Mouse (Mus musculus): ENCODE data around the gene Lrig3. TPM values are rescaled to one million over a fixed set of nuclear protein-coding genes. Genes with fewer than 3 reads are reported as not detected.

The Lrig3 gene
- total and polyA plus RNA-seq, 2 experiments from 2014 or later = 2.3 to 7.5 TPM

DNA sequence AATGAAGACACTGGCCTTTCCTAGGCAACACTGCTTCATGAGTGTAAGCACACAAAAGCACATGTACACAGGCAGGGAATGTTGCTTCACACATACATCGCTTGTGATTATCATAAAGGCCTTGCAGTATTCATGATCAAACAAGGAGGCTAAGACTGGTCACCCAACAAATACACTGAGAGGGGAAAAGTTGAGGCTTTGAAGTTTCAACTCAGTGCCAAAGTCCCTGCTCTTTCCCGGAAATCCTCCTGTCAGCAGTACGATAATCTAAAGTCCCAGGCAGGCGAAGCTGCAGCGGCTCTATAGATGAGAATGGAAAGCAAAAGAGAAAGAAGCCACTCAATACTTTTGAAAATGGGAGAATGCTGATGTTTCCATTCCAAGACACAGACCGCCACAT lies 32.6 kb upstream of the Lrig3 start:
- H3K27ac ChIP-seq (ENCODE audit: low read depth, low read length) = no peak overlapping the region
- no peak overlapping the region for H3K9ac ChIP-seq (replicated peaks; ENCODE audit: low read length, poor library complexity, severe bottlenecking)
- no peaks in the 10 kb centered on the region for H3K27me3 ChIP-seq (ENCODE audit: insufficient read depth, low read length)
- no peaks in the 10 kb centered on the region for H3K9me3 ChIP-seq (ENCODE audit: low read length)
- DNase-seq (ENCODE audit: low spot score) (no peak), ATAC-seq (ENCODE audit: low FRiP score) (no peak)
- no peak overlapping the region for H3K4me2 ChIP-seq (ENCODE audit: low read depth, low read length, poor library complexity, severe bottlenecking)
- H3K4me3 ChIP-seq (ENCODE audit: low read depth, low read length) = no peak overlapping the region
- no peaks in the 10 kb centered on the region for H3K36me3 ChIP-seq (ENCODE audit: insufficient read depth, low read length)
- H3K4me1 ChIP-seq (ENCODE audit: insufficient read depth, low read length) = no peaks in the 10 kb centered on the region
- 70% methylated on average over 6 of the region's 6 CpGs for WGBS
- TF ChIP-seq CTCF (IDR thresholded peaks at IDR 0.05) = no peak

DNA sequence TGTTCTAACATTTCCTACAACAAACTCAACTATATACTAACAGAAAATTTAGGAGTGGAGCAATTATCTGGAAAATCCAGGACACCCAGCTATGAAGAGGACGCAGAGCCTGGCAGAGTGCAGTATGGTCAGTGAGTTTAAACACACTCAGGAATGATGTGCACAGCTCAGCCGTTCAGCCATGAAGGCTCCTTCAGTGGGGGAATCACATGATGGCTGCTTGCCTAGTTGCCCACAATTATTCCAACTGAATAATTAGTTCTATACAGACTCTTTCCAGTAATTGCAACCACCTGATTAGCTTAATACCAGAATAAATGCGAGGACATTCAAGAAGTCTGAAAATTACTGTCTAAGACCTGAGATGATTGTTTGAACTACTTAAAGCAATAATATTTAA lies 31.9 kb upstream of the Lrig3 start:
- Histone ChIP-seq H3K27ac (ENCODE audit: low read depth, low read length) (no peak overlapping the region), H3K4me2 (ENCODE audit: low read depth, low read length, poor library complexity, severe bottlenecking) (no peak overlapping the region), H3K4me3 (ENCODE audit: low read depth, low read length) (no peak overlapping the region), H3K9me3 (ENCODE audit: low read length) (no peaks in the 10 kb centered on the region), H3K36me3 (ENCODE audit: insufficient read depth, low read length) (no peaks in the 10 kb centered on the region), H3K4me1 (ENCODE audit: insufficient read depth, low read length) (no peaks in the 10 kb centered on the region), H3K9ac (replicated peaks; ENCODE audit: low read length, poor library complexity, severe bottlenecking) (no peak overlapping the region), H3K27me3 (ENCODE audit: insufficient read depth, low read length) (no peaks in the 10 kb centered on the region)
- 70% methylated on average over 3 of the region's 3 CpGs for WGBS
- no peak for TF ChIP-seq CTCF (IDR thresholded peaks at IDR 0.05)
- ATAC-seq (ENCODE audit: low FRiP score) (no peak), DNase-seq (ENCODE audit: low spot score) (no peak)

GRCm38 (mm10) chr10:125937517-125938497 lies 28.2 kb upstream of the Lrig3 start:
- Histone ChIP-seq H3K4me1 (ENCODE audit: insufficient read depth, low read length) (peaks cover under 1% of the 10 kb centered on the region; the same call in 1 of the 2 replicates), H3K4me2 (ENCODE audit: low read depth, low read length, poor library complexity, severe bottlenecking) (no peak overlapping the region), H3K9ac (replicated peaks; ENCODE audit: low read length, poor library complexity, severe bottlenecking) (no peak overlapping the region), H3K9me3 (ENCODE audit: low read length) (no peaks in the 10 kb centered on the region), H3K36me3 (ENCODE audit: insufficient read depth, low read length) (no peaks in the 10 kb centered on the region), H3K27me3 (ENCODE audit: insufficient read depth, low read length) (no peaks in the 10 kb centered on the region), H3K27ac (ENCODE audit: low read depth, low read length) (no peak overlapping the region), H3K4me3 (ENCODE audit: low read depth, low read length) (no peak overlapping the region)
- no peak for TF ChIP-seq CTCF (IDR thresholded peaks at IDR 0.05)
- WGBS = 85% methylated on average over 11 of the region's 11 CpGs
- no peak for DNase-seq (ENCODE audit: low spot score)
- ATAC-seq (ENCODE audit: low FRiP score) = no peak

DNA sequence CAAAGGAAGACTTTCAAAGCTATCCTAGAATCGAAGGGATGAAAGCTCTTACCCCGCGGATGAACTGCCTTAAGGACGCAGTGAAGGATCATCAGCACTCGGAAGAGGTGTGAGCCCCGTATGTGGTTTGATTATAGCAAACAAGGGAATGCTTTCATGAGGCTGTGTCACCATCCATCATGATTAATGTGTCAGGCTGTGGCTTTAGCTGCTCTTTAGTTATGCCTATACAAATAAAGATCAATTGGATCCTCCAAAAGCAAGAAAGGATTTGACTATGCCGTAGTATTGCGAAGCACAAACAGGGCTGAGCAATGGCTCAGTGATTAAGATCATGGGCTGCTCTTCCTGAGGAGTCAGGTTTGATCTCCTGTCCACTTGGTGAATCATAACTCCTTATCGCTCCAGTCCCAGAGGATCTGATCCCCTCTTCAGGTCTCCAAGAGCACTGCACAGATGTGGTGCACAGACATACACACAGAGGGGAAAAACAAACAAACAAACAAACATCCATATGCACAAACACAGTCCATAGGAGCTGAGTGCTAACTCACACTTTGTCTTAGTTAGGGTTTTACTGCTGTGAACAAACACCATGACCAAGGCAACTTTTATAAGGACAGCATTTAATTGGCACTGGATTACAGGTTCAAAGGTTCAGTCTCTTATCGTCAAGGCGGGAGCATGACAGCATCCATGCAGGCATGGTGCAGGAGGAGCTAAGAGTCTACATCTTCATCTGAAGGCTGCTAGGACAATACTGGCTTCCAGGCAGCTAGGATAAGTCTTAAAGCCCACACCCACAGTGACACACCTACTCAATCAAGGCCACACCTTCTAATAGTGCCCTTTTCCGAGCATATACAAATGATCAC lies 27.2 kb upstream of the Lrig3 start:
- ATAC-seq (ENCODE audit: low FRiP score) (no peak), DNase-seq (ENCODE audit: low spot score) (no peak)
- TF ChIP-seq CTCF (IDR thresholded peaks at IDR 0.05) = no peak
- no peak overlapping the region for H3K4me2 ChIP-seq (ENCODE audit: low read depth, low read length, poor library complexity, severe bottlenecking)
- no peaks in the 10 kb centered on the region for H3K36me3 ChIP-seq (ENCODE audit: insufficient read depth, low read length)
- no peaks in the 10 kb centered on the region for H3K9me3 ChIP-seq (ENCODE audit: low read length)
- 86% methylated on average over 12 of the region's 12 CpGs for WGBS
- no peak overlapping the region for H3K9ac ChIP-seq (replicated peaks; ENCODE audit: low read length, poor library complexity, severe bottlenecking)
- H3K4me3 ChIP-seq (ENCODE audit: low read depth, low read length) = no peak overlapping the region
- H3K27me3 ChIP-seq (ENCODE audit: insufficient read depth, low read length) = no peaks in the 10 kb centered on the region
- H3K4me1 ChIP-seq (ENCODE audit: insufficient read depth, low read length) = peaks cover 5% of the 10 kb centered on the region; the same call in 1 of the 2 replicates
- H3K27ac ChIP-seq (ENCODE audit: low read depth, low read length) = no peak overlapping the region

GRCm38 (mm10) chr10:125940316-125941059 lies 25.5 kb upstream of the Lrig3 start:
- Histone ChIP-seq H3K9me3 (ENCODE audit: low read length) (no peaks in the 10 kb centered on the region), H3K27ac (ENCODE audit: low read depth, low read length) (no peak overlapping the region), H3K4me1 (ENCODE audit: insufficient read depth, low read length) (peaks cover 5% of the 10 kb centered on the region; the same call in 1 of the 2 replicates), H3K36me3 (ENCODE audit: insufficient read depth, low read length) (no peaks in the 10 kb centered on the region), H3K27me3 (ENCODE audit: insufficient read depth, low read length) (no peaks in the 10 kb centered on the region), H3K9ac (replicated peaks; ENCODE audit: low read length, poor library complexity, severe bottlenecking) (no peak overlapping the region), H3K4me2 (ENCODE audit: low read depth, low read length, poor library complexity, severe bottlenecking) (no peak overlapping the region), H3K4me3 (ENCODE audit: low read depth, low read length) (no peak overlapping the region)
- TF ChIP-seq CTCF (IDR thresholded peaks at IDR 0.05) = no peak
- 82% methylated on average over 11 of the region's 11 CpGs for WGBS
- ATAC-seq (ENCODE audit: low FRiP score) (no peak), DNase-seq (ENCODE audit: low spot score) (no peak)

Data from midbrain, postnatal 0 days (tissue).